15 mouse cellular contexts compared by ENCODE assay signal in genomic region chr14:59708009-59708408, GRCm38 (mm10).
"Had no signal": no experiment of that assay in that cellular context is flagged by ENCODE, and none has a peak within 500 bp of the region (broad histone marks: within the 10 kb centered on the region; RNA-seq: fewer than 3 reads in every experiment).

No protein-coding gene starts in this region.

- H3K4me3 ChIP-seq: left cerebral cortex, adult 2 months; liver, embryonic 13.5 days; lung, embryonic 15.5 days; megakaryocyte, embryonic 14.5 days had no signal

- DNase-seq: kidney, adult 8-10 months; liver; liver, embryonic 13.5 days; liver, postnatal 0 days; lung, postnatal 14 days; right cerebral cortex, postnatal 14 days; thymus, adult 18-20 months; thymus, postnatal 14 days had no signal

- H3K4me2 ChIP-seq: liver, embryonic 13.5 days; lung, embryonic 15.5 days; midbrain, embryonic 11.5 days had no signal

- H3K9ac ChIP-seq: liver, embryonic 13.5 days; liver, postnatal 0 days; lung, embryonic 15.5 days had no signal

- H3K9me3 ChIP-seq: liver, embryonic 13.5 days; lung, embryonic 15.5 days; megakaryocyte, embryonic 14.5 days had no signal

- H3K27ac ChIP-seq: kidney, postnatal 0 days; left cerebral cortex, adult 2 months; liver, embryonic 13.5 days; lung, embryonic 15.5 days; macrophage had no signal

- H3K36me3 ChIP-seq: liver, embryonic 13.5 days; lung, embryonic 15.5 days had no signal

- ATAC-seq: liver, postnatal 0 days; midbrain, embryonic 16.5 days had no signal

- H3K4me1 ChIP-seq: liver, embryonic 13.5 days; lung, embryonic 15.5 days; megakaryocyte, embryonic 14.5 days had no signal

- H3K27me3 ChIP-seq: liver, embryonic 13.5 days; lung, embryonic 15.5 days; megakaryocyte, embryonic 14.5 days had no signal
